Mouse (Mus musculus) 3T3-L1 (cell line): Measurements from ENCODE around the gene Large1.

ENCODE experiments used
- DNase-seq: peaks from one replicate; pipeline ENCODE4 v3.0.0-alpha.2; 2015; ENCODE audit warnings: low read depth, low spot score

Large1 gene

GRCm38 (mm10) chr8:72801583-72801982 lies 551.8 kb downstream of the Large1 start:
- no peak for DNase-seq

GRCm38 (mm10) chr8:72780644-72781043 lies 572.7 kb downstream of the Large1 start:
- DNase-seq: no peak

GRCm38 (mm10) chr8:72777797-72778196 lies 575.5 kb downstream of the Large1 start:
- peak; percentile 60 for DNase-seq

- DNase-seq: no peak
Measured at GRCm38 (mm10) chr8:72766777-72767176, 586.6 kb downstream of the Large1 start.

- DNase-seq: no peak
Measured at GRCm38 (mm10) chr8:72765696-72766095, 587.6 kb downstream of the Large1 start.
